Mouse (Mus musculus): Measurements from ENCODE around the gene Rbx1. TPM values are rescaled to one million over a fixed set of nuclear protein-coding genes. Genes with fewer than 3 reads are reported as not detected.

Gene Rbx1
- total and polyA plus RNA-seq, 3 experiments: 228 to 778 (median 307) TPM

DNA sequence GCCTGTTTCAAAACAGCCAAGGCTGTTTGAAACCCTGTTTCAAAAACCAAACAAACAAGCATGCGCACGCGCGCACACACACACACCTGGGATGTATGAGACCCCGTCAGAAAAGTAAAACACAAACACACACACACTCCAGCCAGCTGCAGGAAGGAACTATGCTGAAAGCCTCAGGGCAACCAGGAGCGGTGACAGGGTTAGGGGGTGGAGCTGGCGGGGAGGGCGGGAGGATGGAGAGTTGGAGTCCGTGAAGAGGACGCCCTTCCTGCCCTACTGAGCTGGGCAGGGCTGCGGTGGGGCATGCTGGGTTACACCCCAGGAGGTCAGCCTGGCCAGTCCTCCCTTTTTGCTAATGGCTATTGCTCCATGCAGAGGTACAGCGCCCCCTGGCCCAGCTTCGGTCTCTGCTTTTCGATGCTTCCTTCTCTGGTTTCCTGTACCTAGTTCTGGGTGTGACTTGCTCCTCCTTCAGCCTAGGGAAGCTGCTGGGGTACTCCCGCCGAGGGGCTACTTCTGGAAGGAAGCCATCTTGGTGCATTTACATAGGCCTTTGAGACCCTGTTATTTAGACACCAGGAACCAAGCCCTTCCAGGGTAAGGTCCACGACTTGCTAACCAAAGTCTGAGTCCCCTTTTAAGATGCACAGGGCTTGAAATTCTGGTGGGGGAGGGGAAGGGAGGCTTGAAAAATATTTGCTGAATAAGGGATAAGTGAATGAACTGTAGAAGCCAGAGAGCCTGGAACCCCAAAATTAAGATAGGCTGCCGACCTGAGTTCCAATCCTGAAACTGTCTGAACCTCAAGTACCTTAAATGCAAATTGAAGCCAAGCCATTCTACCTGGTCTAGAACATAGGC lies 48.2 kb downstream of the Rbx1 start (continued):
- 0 out of 2 replicates have a peak, but pooled peaks have one; percentile 23 for TF ChIP-seq NRF1 (IDR thresholded peaks at IDR 0.05; ENCODE audit: insufficient read depth, low read depth, low read length, poor library complexity, severe bottlenecking)
- 0 out of 2 replicates have a peak, but pooled peaks have one; percentile 23 for TF ChIP-seq RCOR1 (IDR thresholded peaks at IDR 0.05; ENCODE audit: low read depth, low read length)
- TF ChIP-seq CTCF (IDR thresholded peaks at IDR 0.05 in 2 of 3, conservative IDR thresholded peaks at IDR 0.05 in 1 of 3; ENCODE audit: control insufficient read depth in 1 of 3, insufficient read depth in 1 of 3, low read depth in 2 of 3, low read length in 3 of 3, poor library complexity in 1 of 3, severe bottlenecking in 1 of 3): peak; percentile 64 to 78 (median 74)
- 0 out of 2 replicates have a peak, but pooled peaks have one; percentile 8 for TF ChIP-seq CHD2 (IDR thresholded peaks at IDR 0.05; ENCODE audit: low read length)
- no peak for TF ChIP-seq JUND (IDR thresholded peaks at IDR 0.05; ENCODE audit: low read depth, low read length)

DNA sequence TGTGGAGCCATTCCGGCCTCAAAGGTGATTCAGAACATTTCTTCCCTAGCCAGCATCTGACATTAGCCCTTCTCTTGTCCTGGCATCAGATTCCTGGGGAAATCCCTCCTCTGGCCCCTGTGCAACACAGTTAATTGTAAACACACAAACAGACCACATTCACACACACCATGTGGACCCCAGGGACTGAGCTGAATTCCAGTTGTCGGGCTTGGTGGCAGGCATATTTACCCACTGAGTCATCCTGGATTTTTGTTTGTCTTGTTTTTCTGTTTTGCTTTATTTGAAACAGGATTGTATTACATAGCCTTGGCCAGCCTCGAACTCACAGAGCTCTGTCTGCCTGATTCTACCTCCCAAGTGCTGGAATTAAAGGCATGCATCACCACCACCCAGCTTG lies 49.1 kb downstream of the Rbx1 start:
- TF ChIP-seq MAX (IDR thresholded peaks at IDR 0.05; ENCODE audit: low read length) (no peak), POLR2A (IDR thresholded peaks at IDR 0.05; ENCODE audit: control insufficient read depth in 1 of 2, insufficient read depth in 1 of 2, low read depth in 1 of 2, low read length in 2 of 2, poor library complexity in 1 of 2) (no peak), E2F4 (IDR thresholded peaks at IDR 0.05; ENCODE audit: borderline replicate concordance, low read depth, low read length) (no peak), MYB (IDR thresholded peaks at IDR 0.05; ENCODE audit: low read depth, low read length) (no peak), GATA1 (IDR thresholded peaks at IDR 0.05; ENCODE audit: low read depth, low read length) (no peak), HCFC1 (IDR thresholded peaks at IDR 0.05; ENCODE audit: low read depth, low read length) (no peak), JUND (IDR thresholded peaks at IDR 0.05; ENCODE audit: low read depth, low read length) (no peak), GABPA (IDR thresholded peaks at IDR 0.05; ENCODE audit: low read depth, low read length) (no peak), CHD2 (IDR thresholded peaks at IDR 0.05; ENCODE audit: low read length) (no peak), ZMIZ1 (IDR thresholded peaks at IDR 0.05; ENCODE audit: low read depth, low read length) (no peak), CHD1 (IDR thresholded peaks at IDR 0.05; ENCODE audit: low read depth, low read length) (no peak), ETS1 (IDR thresholded peaks at IDR 0.05; ENCODE audit: low read depth, low read length) (no peak), USF2 (IDR thresholded peaks at IDR 0.05; ENCODE audit: borderline replicate concordance in 1 of 2, insufficient read depth in 1 of 2, low read depth in 1 of 2, low read length in 2 of 2) (no peak)
- Histone ChIP-seq H3K27ac (ENCODE audit: control insufficient read depth, low read depth, low read length) (no peak overlapping the region), H3K9ac (ENCODE audit: control insufficient read depth, low read depth, low read length, poor library complexity, severe bottlenecking) (peak overlapping the region; percentile 58), H3K4me3 (ENCODE audit: control insufficient read depth in 1 of 2, insufficient read depth in 1 of 2, low read depth in 2 of 2, low read length in 2 of 2) (no peak overlapping the region), H3K9me3 (replicated peaks; ENCODE audit: insufficient read depth, low read length) (no peaks in the 10 kb centered on the region), H3K79me2 (ENCODE audit: control insufficient read depth, insufficient read depth, low read length, poor library complexity) (no peaks in the 10 kb centered on the region), H3K27me3 (ENCODE audit: control insufficient read depth in 1 of 2, insufficient read depth in 2 of 2, low read length in 2 of 2) (no peaks in the 10 kb centered on the region), H3K36me3 (ENCODE audit: control insufficient read depth in 1 of 2, insufficient read depth in 2 of 2, low read length in 2 of 2) (peaks cover 0 to 4% of the 10 kb centered on the region in 2 experiments; a peak in 2 of 4 replicates), H3K4me1 (ENCODE audit: control insufficient read depth in 1 of 2, insufficient read depth in 2 of 2, low read length in 2 of 2) (peaks cover 10 to 15% of the 10 kb centered on the region in 2 experiments; a peak in 3 of 4 replicates)
- DNase-seq (ENCODE audit: low read depth, low spot score): no peak

All from MEL (cell line).